Mouse (Mus musculus) ES-Bruce4 (cell line): ENCODE measurements around the gene Tigd3. TPM values are rescaled to one million over a fixed set of nuclear protein-coding genes. Genes with fewer than 3 reads are reported as not detected.
A peak's percentile ranks its signal among the peaks of the same experiment; 100 is the strongest.

Experiments
- H3K27ac ChIP-seq: 2 replicates; pipeline ENCODE4 v1.5.1; 2012; ENCODE audit warnings: low read length, inconsistent platforms; ENCODE audit not compliant: insufficient read depth
- H3K27me3 ChIP-seq: 2 replicates; pipeline ENCODE4 v1.6.1; 2012; ENCODE audit warnings: mild to moderate bottlenecking, low read length, inconsistent platforms; ENCODE audit not compliant: control insufficient read depth, poor library complexity, insufficient read depth, severe bottlenecking
- H3K36me3 ChIP-seq: 2 replicates; pipeline ENCODE4 v1.6.1; 2012; ENCODE audit warnings: inconsistent platforms, mild to moderate bottlenecking, low read length, moderate library complexity; ENCODE audit not compliant: control insufficient read depth, poor library complexity, insufficient read depth, severe bottlenecking
- H3K4me1 ChIP-seq: one replicate; pipeline ENCODE4 v1.8.1; 2011; ENCODE audit warnings: low read length; ENCODE audit not compliant: control insufficient read depth, insufficient read depth
- H3K4me3 ChIP-seq: 2 replicates; pipeline ENCODE4 v1.5.1; 2011; ENCODE audit warnings: low read depth, mild to moderate bottlenecking, low read length
- H3K9ac ChIP-seq: 2 replicates; pipeline ENCODE4 v1.6.1; 2012; ENCODE audit warnings: low read depth, mild to moderate bottlenecking, inconsistent platforms; ENCODE audit not compliant: poor library complexity, severe bottlenecking
- H3K9me3 ChIP-seq: replicated peaks from 2 replicates; pipeline ENCODE4 v1.6.1; 2012; ENCODE audit warnings: mild to moderate bottlenecking, low read length, inconsistent platforms; ENCODE audit not compliant: control insufficient read depth, poor library complexity, insufficient read depth, severe bottlenecking
- CTCF ChIP-seq: IDR thresholded peaks from one replicate; pipeline ENCODE4 v1.8.1; 2011; ENCODE audit warnings: low read depth, low read length
- EP300 ChIP-seq: IDR thresholded peaks from 2 replicates; pipeline ENCODE4 v1.6.1; 2011; ENCODE audit warnings: low read depth, low read length; ENCODE audit not compliant: insufficient read depth
- POLR2A ChIP-seq: IDR thresholded peaks from one replicate; pipeline ENCODE4 v1.8.1; 2011; ENCODE audit warnings: low read length; ENCODE audit not compliant: insufficient read depth
- polyA plus RNA-seq: library from polyadenylated mRNA; stranded (reverse); fragments of >200 nt; gene quantifications from 2 replicates; pipeline ENCODE4 v1.2.4, GENCODE M21; 2011; ENCODE audit warnings: low read depth; ENCODE audit not compliant: missing spikeins, insufficient read depth, insufficient read length

Gene Tigd3
- polyA plus RNA-seq, 1 experiment: 3.6 TPM

- Histone ChIP-seq H3K27ac (no peak overlapping the region), H3K4me1 (no peaks in the 10 kb centered on the region), H3K9ac (peak overlapping the region; percentile 79; the same call in 1 of the 2 replicates), H3K4me3 (no peak overlapping the region), H3K36me3 (no peaks in the 10 kb centered on the region), H3K27me3 (no peaks in the 10 kb centered on the region), H3K9me3 (no peaks in the 10 kb centered on the region)
- no peak for TF ChIP-seq EP300
- TF ChIP-seq POLR2A: no peak
- no peak for TF ChIP-seq CTCF
These were observed 1.2 kb downstream of the Tigd3 start for GRCm38 (mm10) chr19:5892735-5893134.

DNA sequence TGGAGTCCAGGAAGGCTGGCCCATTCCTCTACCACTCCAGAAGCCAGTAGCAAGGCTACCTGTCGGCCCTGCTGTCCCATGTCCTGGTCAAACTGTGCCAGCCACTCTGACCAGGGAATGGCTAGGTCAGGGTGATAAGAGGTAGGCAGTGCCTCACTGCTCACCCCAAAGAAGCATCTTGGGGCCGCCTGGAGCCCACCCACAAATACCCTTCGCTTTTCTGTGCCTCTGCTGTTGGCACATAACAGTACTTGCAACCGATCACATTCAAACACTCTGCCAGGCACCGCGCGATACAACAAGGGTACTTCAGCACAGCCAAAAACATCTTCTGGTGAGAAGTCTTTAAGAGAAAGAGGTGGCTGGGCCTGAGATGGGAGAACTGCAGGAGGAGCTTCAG lies 1.7 kb downstream of the Tigd3 start:
- Histone ChIP-seq H3K4me1 (no peaks in the 10 kb centered on the region), H3K36me3 (no peaks in the 10 kb centered on the region), H3K4me3 (no peak overlapping the region), H3K9me3 (no peaks in the 10 kb centered on the region), H3K27me3 (no peaks in the 10 kb centered on the region), H3K9ac (no peak overlapping the region), H3K27ac (no peak overlapping the region)
- TF ChIP-seq CTCF (no peak), POLR2A (no peak), EP300 (no peak)

GRCm38 (mm10) chr19:5891521-5892258 lies 2.3 kb downstream of the Tigd3 start:
- H3K36me3 ChIP-seq: no peaks in the 10 kb centered on the region
- no peak overlapping the region for H3K9ac ChIP-seq
- no peaks in the 10 kb centered on the region for H3K27me3 ChIP-seq
- no peaks in the 10 kb centered on the region for H3K4me1 ChIP-seq
- H3K4me3 ChIP-seq: no peak overlapping the region
- no peak for TF ChIP-seq EP300
- TF ChIP-seq CTCF: no peak
- no peak for TF ChIP-seq POLR2A
- H3K27ac ChIP-seq: no peak overlapping the region
- no peaks in the 10 kb centered on the region for H3K9me3 ChIP-seq

- no peaks in the 10 kb centered on the region for H3K27me3 ChIP-seq
- TF ChIP-seq POLR2A (no peak), CTCF (no peak), EP300 (no peak)
- H3K9me3 ChIP-seq: no peaks in the 10 kb centered on the region
- H3K9ac ChIP-seq: no peak overlapping the region
- H3K4me3 ChIP-seq: no peak overlapping the region
- no peaks in the 10 kb centered on the region for H3K36me3 ChIP-seq
- no peak overlapping the region for H3K27ac ChIP-seq
- H3K4me1 ChIP-seq: no peaks in the 10 kb centered on the region
These were observed 4.7 kb downstream of the Tigd3 start for GRCm38 (mm10) chr19:5889211-5889610.

GRCm38 (mm10) chr19:5887234-5887815 lies 6.6 kb downstream of the Tigd3 start:
- Histone ChIP-seq H3K27me3 (no peaks in the 10 kb centered on the region), H3K9ac (no peak overlapping the region), H3K27ac (no peak overlapping the region), H3K4me1 (no peaks in the 10 kb centered on the region), H3K9me3 (no peaks in the 10 kb centered on the region), H3K36me3 (no peaks in the 10 kb centered on the region), H3K4me3 (no peak overlapping the region)
- TF ChIP-seq EP300: no peak
- no peak for TF ChIP-seq CTCF
- no peak for TF ChIP-seq POLR2A

- Histone ChIP-seq H3K4me3 (no peak overlapping the region), H3K4me1 (no peaks in the 10 kb centered on the region), H3K9me3 (no peaks in the 10 kb centered on the region), H3K27me3 (no peaks in the 10 kb centered on the region), H3K27ac (no peak overlapping the region), H3K9ac (no peak overlapping the region), H3K36me3 (no peaks in the 10 kb centered on the region)
- TF ChIP-seq POLR2A (no peak), CTCF (no peak), EP300 (no peak)
These were observed 8.1 kb downstream of the Tigd3 start for GRCm38 (mm10) chr19:5885838-5886237.
